Mouse (Mus musculus) heart, postnatal 25 days (tissue): ENCODE measurements at regions not wholly inside any gene's neighbourhood (a gene's known extent, or its start where the extent isn't known, plus 50 kb on each side); places are given as distances from the start of the nearest gene placed in this dataset.

Experiments used
- DNase-seq: peaks from one replicate; pipeline ENCODE4 v3.0.0; 2022; ENCODE audit warnings: low spot score
- intact Hi-C: fragments of 180-260 bp; cut with DNase I; formaldehyde crosslinking; loops from one replicate; pipeline ENCODE4 v1.15.1; 2025

DNA sequence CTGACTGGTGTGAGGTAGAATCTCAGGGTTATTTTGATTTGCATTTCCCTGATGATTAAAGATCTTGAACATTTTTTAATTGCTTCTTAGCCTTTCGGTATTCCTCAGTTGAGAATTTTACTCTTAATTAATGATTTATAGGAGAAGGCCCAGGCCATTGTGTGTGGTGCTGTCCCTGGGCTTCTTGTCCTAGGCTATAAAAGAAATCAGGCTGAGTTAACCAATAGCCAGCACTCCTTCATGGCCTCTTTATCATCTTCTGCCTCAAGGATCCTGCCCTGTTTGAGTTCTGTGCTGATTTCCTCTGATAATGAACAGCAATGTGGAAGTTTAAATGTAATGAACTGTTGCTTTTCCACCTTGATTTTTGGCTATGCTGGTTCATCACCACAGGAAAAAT is 323.3 kb downstream of the Ppp1r3a start:
- no peak for DNase-seq
- intact Hi-C loops = no loop called here

DNA sequence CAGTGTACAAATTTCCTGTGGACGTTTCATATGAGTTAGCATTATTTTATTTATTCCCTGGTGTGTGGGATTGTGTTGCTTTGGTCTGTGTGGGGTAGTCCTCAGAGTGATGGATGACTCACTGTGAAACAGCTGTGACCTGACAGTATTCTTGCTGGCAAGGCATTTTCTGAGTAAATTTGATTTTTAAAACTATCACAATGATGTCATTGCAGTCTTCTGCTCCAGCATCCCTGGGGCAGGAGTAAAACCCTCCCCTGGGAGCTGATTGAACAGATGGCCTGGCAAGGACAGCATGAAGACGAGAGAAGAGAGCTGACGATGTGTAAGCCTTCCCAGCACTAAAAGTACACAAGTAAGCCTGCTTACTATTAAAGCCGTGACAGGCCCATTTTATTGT is 345.3 kb downstream of the Ppp1r3a start:
- intact Hi-C loops = no loop called here
- DNase-seq = no peak

DNA sequence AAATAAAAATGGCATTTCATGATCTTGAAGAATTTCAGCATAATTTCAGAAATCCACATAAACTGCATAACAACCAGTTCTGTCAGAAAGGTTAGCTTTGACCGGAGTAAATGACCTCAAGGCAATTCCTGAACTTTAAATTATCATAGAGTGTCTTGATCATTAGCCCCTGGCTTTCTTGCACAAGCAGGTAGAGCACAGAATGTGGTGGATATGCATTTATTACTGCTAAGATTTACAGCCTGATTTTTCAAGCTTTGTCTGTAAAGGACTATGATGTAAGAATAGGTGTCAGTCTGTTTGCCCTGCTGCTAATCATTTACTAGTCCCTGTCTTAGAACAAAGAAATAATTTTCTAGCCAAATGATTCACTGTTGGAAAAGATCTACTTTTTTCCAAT is 347.3 kb downstream of the Ppp1r3a start:
- DNase-seq = no peak
- intact Hi-C loops = no loop called here

- intact Hi-C loops = no loop called here
- no peak for DNase-seq
These were observed 396.8 kb downstream of the Ppp1r3a start for GRCm38 (mm10) chr6:14358280-14358679.
